Mouse (Mus musculus) liver, embryonic 15.5 days (tissue): ENCODE data around the gene Il16. TPM values are rescaled to one million over a fixed set of nuclear protein-coding genes. Genes with fewer than 3 reads are reported as not detected.
"Not testable (repeated sequence)": the region's sequence is repeated elsewhere in the genome, so short reads cannot be mapped to it uniquely, and the experiment has no call there.

Source experiments
- ATAC-seq: fragments of 200-750 bp; cut with Nextera tagmentation; 2 replicates; pipeline ENCODE4 v1.8.0; 2017; ENCODE audit warnings: moderate number of reproducible peaks, mild to moderate bottlenecking, moderate library complexity; ENCODE audit not compliant: insufficient read depth
- H3K27ac ChIP-seq: fragments of 300-500 bp; sonication (generic); replicated peaks from 2 replicates; pipeline ENCODE4 v1.5.1; 2015; ENCODE audit warnings: mild to moderate bottlenecking, inconsistent platforms
- H3K27me3 ChIP-seq: fragments of 300-500 bp; sonication (generic); 2 replicates; pipeline ENCODE4 v1.6.1; 2015; ENCODE audit warnings: mild to moderate bottlenecking, inconsistent platforms
- H3K36me3 ChIP-seq: fragments of 300-500 bp; sonication (generic); replicated peaks from 2 replicates; pipeline ENCODE4 v1.6.1; 2015; ENCODE audit warnings: moderate library complexity, mild to moderate bottlenecking, inconsistent platforms
- H3K4me1 ChIP-seq: fragments of 300-500 bp; sonication (generic); replicated peaks from 2 replicates; pipeline ENCODE4 v1.6.1; 2015; ENCODE audit warnings: inconsistent platforms
- H3K4me2 ChIP-seq: fragments of 300-500 bp; sonication (generic); 2 replicates; pipeline ENCODE4 v1.6.1; 2015; ENCODE audit warnings: moderate library complexity, mild to moderate bottlenecking, inconsistent platforms
- H3K4me3 ChIP-seq: fragments of 300-500 bp; sonication (generic); replicated peaks from 2 replicates; pipeline ENCODE4 v1.5.1; 2015; ENCODE audit warnings: mild to moderate bottlenecking, inconsistent platforms
- H3K9ac ChIP-seq: fragments of 300-500 bp; sonication (generic); 2 replicates; pipeline ENCODE4 v1.6.1; 2015; ENCODE audit warnings: moderate library complexity, mild to moderate bottlenecking, inconsistent platforms
- H3K9me3 ChIP-seq: fragments of 300-500 bp; sonication (generic); replicated peaks from 2 replicates; pipeline ENCODE4 v1.6.1; 2016; ENCODE audit warnings: inconsistent platforms
- WGBS: fragments of 180-500 bp; shearing (Covaris S2); methylation state at CpG from one replicate; pipeline ENCODE4 v1.1.7; 2015; ENCODE audit warnings: mixed read lengths; ENCODE audit not compliant: insufficient replicate concordance; 5-methylcytosine and 5-hydroxymethylcytosine counted together
- polyA plus RNA-seq: library from polyadenylated mRNA; unstranded; fragments of >200 nt; fragmentation: Nextera tagmentation; extraction: Ambion mirVana; gene quantifications from 2 replicates; pipeline ENCODE4 v1.2.1, GENCODE M21; 2015

Gene Il16
- polyA plus RNA-seq, 1 experiment from 2014 or later: 6.2 TPM

- H3K4me3 ChIP-seq: no peak overlapping the region
- H3K36me3 ChIP-seq: no peaks in the 10 kb centered on the region
- H3K4me1 ChIP-seq: no peaks in the 10 kb centered on the region
- ATAC-seq: no peak
- no peak overlapping the region for H3K4me2 ChIP-seq
- H3K9me3 ChIP-seq: no peaks in the 10 kb centered on the region
- no peak overlapping the region for H3K9ac ChIP-seq
- no peak overlapping the region for H3K27ac ChIP-seq
- 33% methylated on average over 14 of the region's 14 CpGs for WGBS
- H3K27me3 ChIP-seq: no peaks in the 10 kb centered on the region
Measured at GRCm38 (mm10) chr7:83722485-83722884, 23.0 kb downstream of the Il16 start.

GRCm38 (mm10) chr7:83720231-83720630 lies 25.3 kb downstream of the Il16 start:
- WGBS: 34% methylated on average over 8 of the region's 8 CpGs
- no peak overlapping the region for H3K4me3 ChIP-seq
- ATAC-seq: no peak
- no peak overlapping the region for H3K27ac ChIP-seq
- H3K4me2 ChIP-seq: no peak overlapping the region
- H3K9ac ChIP-seq: no peak overlapping the region
- no peaks in the 10 kb centered on the region for H3K9me3 ChIP-seq
- H3K36me3 ChIP-seq: no peaks in the 10 kb centered on the region
- H3K27me3 ChIP-seq: no peaks in the 10 kb centered on the region
- no peaks in the 10 kb centered on the region for H3K4me1 ChIP-seq

- no peaks in the 10 kb centered on the region for H3K4me1 ChIP-seq
- H3K9me3 ChIP-seq: no peaks in the 10 kb centered on the region
- no peak overlapping the region for H3K9ac ChIP-seq
- H3K4me3 ChIP-seq: no peak overlapping the region
- no peak overlapping the region for H3K27ac ChIP-seq
- WGBS: 40% methylated on average over 5 of the region's 5 CpGs
- no peaks in the 10 kb centered on the region for H3K36me3 ChIP-seq
- no peak overlapping the region for H3K4me2 ChIP-seq
- H3K27me3 ChIP-seq: no peaks in the 10 kb centered on the region
- no peak for ATAC-seq
Measured at GRCm38 (mm10) chr7:83717021-83717725, 28.4 kb downstream of the Il16 start.

- Histone ChIP-seq H3K9me3 (no peaks in the 10 kb centered on the region), H3K27me3 (no peaks in the 10 kb centered on the region), H3K4me1 (no peaks in the 10 kb centered on the region), H3K4me2 (no peak overlapping the region), H3K9ac (no peak overlapping the region), H3K4me3 (no peak overlapping the region), H3K36me3 (no peaks in the 10 kb centered on the region), H3K27ac (no peak overlapping the region)
- ATAC-seq: no peak
- WGBS: 66% methylated on average over 1 of the region's 1 CpGs
Measured at GRCm38 (mm10) chr7:83713639-83714038, 31.9 kb downstream of the Il16 start.

GRCm38 (mm10) chr7:83711676-83712259 lies 33.8 kb downstream of the Il16 start:
- not testable (repeated sequence) for H3K4me2 ChIP-seq, H3K4me3 ChIP-seq, H3K9me3 ChIP-seq, H3K27ac ChIP-seq, H3K27me3 ChIP-seq, H3K36me3 ChIP-seq, ATAC-seq, H3K4me1 ChIP-seq, H3K9ac ChIP-seq
- WGBS: 59% methylated on average over 10 of the region's 10 CpGs

- Histone ChIP-seq H3K9me3 (no peaks in the 10 kb centered on the region), H3K27me3 (no peaks in the 10 kb centered on the region), H3K9ac (no peak overlapping the region), H3K4me2 (no peak overlapping the region), H3K4me3 (no peak overlapping the region), H3K27ac (no peak overlapping the region), H3K36me3 (no peaks in the 10 kb centered on the region), H3K4me1 (no peaks in the 10 kb centered on the region)
- WGBS: 62% methylated on average over 9 of the region's 9 CpGs
- ATAC-seq: no peak
Measured at GRCm38 (mm10) chr7:83703046-83703775, 42.3 kb downstream of the Il16 start.

- WGBS: 40% methylated on average over 6 of the region's 6 CpGs
- no peaks in the 10 kb centered on the region for H3K36me3 ChIP-seq
- H3K4me1 ChIP-seq: no peaks in the 10 kb centered on the region
- no peak overlapping the region for H3K27ac ChIP-seq
- no peak overlapping the region for H3K9ac ChIP-seq
- no peaks in the 10 kb centered on the region for H3K27me3 ChIP-seq
- H3K4me2 ChIP-seq: no peak overlapping the region
- ATAC-seq: no peak
- H3K9me3 ChIP-seq: no peaks in the 10 kb centered on the region
- no peak overlapping the region for H3K4me3 ChIP-seq
Measured at GRCm38 (mm10) chr7:83699066-83699745, 46.3 kb downstream of the Il16 start.

GRCm38 (mm10) chr7:83695449-83696212 lies 49.9 kb downstream of the Il16 start:
- Histone ChIP-seq H3K27me3 (no peaks in the 10 kb centered on the region), H3K4me2 (no peak overlapping the region), H3K27ac (no peak overlapping the region), H3K9ac (no peak overlapping the region), H3K36me3 (no peaks in the 10 kb centered on the region), H3K4me1 (no peaks in the 10 kb centered on the region), H3K4me3 (no peak overlapping the region), H3K9me3 (no peaks in the 10 kb centered on the region)
- no peak for ATAC-seq
- 20% methylated on average over 6 of the region's 6 CpGs for WGBS

GRCm38 (mm10) chr7:83682640-83683274 lies 62.8 kb downstream of the Il16 start:
- WGBS: 16% methylated on average over 6 of the region's 6 CpGs
- ATAC-seq: no peak

GRCm38 (mm10) chr7:83678506-83678905 lies 67.0 kb downstream of the Il16 start:
- ATAC-seq: no peak
- Histone ChIP-seq H3K4me2 (no peak overlapping the region), H3K4me3 (no peak overlapping the region), H3K27me3 (no peaks in the 10 kb centered on the region), H3K27ac (no peak overlapping the region), H3K9ac (no peak overlapping the region), H3K36me3 (no peaks in the 10 kb centered on the region), H3K9me3 (no peaks in the 10 kb centered on the region), H3K4me1 (no peaks in the 10 kb centered on the region)
- WGBS: 77% methylated on average over 4 of the region's 4 CpGs

More at GRCm38 (mm10) chr7:83682640-83683274, 62.8 kb downstream of the Il16 start:
- Histone ChIP-seq H3K27ac (no peak overlapping the region), H3K9ac (no peak overlapping the region), H3K4me1 (no peaks in the 10 kb centered on the region), H3K36me3 (no peaks in the 10 kb centered on the region), H3K4me2 (no peak overlapping the region), H3K27me3 (no peaks in the 10 kb centered on the region), H3K4me3 (no peak overlapping the region), H3K9me3 (no peaks in the 10 kb centered on the region)
